Mouse (Mus musculus): Measurements from ENCODE around the gene Rcan2.

The Rcan2 gene

GRCm38 (mm10) chr17:43917143-43917542 is 116.0 kb downstream of the Rcan2 start:
- DNase-seq (ENCODE audit: low spot score), result no peak

GRCm38 (mm10) chr17:43929856-43930255 is 128.7 kb downstream of the Rcan2 start:
- no peak for DNase-seq (ENCODE audit: low spot score)

DNA sequence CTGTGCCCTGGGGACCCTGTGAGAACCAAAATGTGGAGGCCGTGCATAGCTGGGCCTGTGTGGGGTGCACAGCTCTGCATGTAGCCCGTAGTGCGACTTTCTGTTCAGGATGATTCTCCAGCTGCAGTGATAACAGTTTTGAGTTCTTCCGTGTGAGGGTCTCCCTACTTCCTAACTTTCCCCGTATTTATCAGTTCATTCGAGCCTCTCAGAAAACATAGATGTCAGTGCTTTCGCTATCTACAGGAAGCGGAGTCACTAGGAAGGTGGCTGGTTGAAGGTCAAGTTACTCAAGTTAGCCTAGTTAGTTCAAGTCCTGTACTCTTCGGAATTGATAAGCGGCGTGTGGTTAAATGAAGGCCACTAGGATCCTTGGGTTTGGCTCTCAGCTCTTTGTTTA is 130.6 kb downstream of the Rcan2 start:
- DNase-seq (ENCODE audit: low spot score), result no peak

DNA sequence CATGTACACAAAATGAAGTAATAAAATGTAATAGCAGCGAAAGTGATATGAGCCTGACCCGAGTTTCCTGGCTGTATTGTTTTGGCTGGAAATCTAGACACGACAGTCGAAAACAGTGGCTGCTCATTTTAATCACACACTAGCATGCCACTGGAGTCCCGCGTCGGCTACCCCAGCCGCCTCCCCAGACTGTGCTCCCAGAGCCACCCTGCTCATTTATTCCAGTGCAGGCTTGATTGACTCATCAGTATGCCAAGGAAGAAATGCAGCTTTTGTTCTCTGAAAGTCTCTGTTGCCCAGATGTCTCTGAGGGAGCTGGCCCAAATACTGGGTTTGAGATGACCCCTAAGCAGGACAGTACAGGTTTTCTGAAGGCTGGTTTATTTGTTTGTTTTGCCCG is 132.9 kb downstream of the Rcan2 start:
- DNase-seq (ENCODE audit: low spot score), result no peak

DNA sequence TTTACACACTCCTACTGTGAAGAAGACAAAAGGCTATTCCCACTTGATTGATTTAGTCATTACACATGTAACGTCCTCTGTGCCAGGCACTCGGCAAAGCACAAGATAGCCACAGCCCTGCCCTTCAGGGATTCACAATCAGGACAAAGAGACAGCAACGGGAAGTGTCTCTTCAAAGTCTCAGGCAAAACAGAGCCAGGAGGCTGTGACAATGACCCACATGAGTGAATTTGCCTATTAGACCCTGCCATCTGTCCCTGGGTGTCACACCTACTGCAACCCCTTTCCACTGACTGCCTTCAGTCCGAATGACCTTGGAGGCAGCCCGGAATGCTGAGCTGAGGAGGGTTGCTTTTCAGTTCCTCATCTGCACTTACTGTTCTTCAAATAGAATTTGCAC is 151.1 kb downstream of the Rcan2 start:
- no peak for DNase-seq (ENCODE audit: low spot score)

GRCm38 (mm10) chr17:43952661-43953534 is 151.7 kb downstream of the Rcan2 start:
- no peak for DNase-seq (ENCODE audit: low spot score)

GRCm38 (mm10) chr17:43953535-43953918 is 152.4 kb downstream of the Rcan2 start:
- DNase-seq (ENCODE audit: low spot score), result no peak

GRCm38 (mm10) chr17:43959797-43960196 is 158.6 kb downstream of the Rcan2 start:
- no peak for DNase-seq (ENCODE audit: low spot score)

DNA sequence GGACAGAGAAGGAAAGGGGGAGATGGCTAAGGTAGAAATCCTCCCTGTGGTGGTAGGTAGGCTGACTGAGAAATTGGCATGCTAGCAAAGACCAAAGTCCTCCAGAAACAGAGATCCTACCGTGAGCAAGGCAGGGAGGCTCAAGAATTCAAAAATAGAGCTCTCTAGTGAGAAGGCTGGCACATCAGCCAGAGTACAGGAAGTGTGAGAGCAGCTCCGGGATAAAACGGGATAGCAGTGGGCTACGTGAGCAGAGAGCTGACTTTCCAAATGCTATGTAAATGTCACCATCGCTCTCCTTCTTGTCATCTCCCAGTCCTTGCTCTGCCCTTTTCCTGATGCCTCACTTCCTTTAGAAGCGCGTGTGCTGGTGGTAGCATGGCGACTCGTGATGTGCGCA is 168.8 kb downstream of the Rcan2 start:
- DNase-seq (ENCODE audit: low spot score), result no peak

DNA sequence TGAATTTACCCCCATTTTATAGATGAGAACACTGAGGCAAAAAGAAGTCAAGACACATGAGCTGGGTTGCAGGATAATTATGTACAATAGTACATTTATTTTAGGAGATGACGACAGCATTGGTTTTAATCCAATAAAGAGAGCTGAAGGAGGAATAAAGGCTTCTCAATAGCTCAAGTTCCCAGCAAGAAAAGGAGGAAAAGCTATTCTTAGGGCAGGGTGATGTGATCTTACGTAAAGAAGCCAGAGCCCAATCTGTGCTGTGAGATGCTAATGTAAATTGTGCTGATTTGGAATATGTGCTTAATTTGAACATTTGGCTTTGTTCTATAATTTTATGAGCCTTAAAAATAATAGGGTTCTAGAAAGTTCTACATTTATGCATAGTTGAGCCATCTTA is 176.4 kb downstream of the Rcan2 start:
- DNase-seq (ENCODE audit: low spot score), result no peak

DNA sequence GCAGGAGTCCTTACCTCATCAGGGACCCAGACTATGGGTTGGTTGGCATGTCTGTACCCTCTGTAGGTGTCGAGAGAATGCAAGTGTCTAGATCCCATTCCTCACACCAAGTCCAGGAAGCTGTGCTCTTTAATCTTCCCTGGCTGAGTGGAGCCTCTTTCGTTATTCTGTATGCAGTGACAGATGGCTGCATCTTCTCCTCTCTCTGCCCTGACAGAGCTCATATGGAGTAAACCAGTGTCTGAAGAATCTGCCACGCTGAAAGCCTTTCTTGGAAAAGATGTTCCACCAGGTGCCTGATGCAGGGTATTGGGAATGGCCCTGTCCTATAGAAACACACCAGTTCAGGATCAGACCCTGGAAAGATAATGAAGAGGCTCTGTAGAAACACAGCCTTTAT is 178.8 kb downstream of the Rcan2 start:
- no peak for DNase-seq (ENCODE audit: low spot score)

DNA sequence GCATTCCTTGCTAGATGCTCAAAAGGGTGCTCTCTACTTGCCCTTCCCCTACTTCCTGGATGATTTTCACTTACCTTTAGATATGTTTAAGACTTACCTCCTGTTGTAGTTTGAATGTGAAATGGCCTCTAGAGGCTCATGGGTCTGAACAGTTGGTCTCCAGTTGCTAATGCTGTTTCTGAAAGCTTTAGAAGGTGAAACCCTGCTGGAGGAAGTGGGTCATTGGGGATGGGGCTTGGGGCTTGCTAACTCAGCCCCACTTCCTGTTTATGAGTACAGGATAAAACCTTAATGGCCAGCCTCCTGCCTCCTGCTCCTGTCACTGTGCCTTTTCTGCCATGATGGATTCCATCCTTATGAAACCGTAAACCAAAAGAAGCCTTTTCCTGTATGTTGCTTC is 181.4 kb downstream of the Rcan2 start:
- no peak for DNase-seq (ENCODE audit: low spot score)

- no peak for DNase-seq (ENCODE audit: low spot score)
Measured at GRCm38 (mm10) chr17:43989334-43989945, 188.3 kb downstream of the Rcan2 start.

DNA sequence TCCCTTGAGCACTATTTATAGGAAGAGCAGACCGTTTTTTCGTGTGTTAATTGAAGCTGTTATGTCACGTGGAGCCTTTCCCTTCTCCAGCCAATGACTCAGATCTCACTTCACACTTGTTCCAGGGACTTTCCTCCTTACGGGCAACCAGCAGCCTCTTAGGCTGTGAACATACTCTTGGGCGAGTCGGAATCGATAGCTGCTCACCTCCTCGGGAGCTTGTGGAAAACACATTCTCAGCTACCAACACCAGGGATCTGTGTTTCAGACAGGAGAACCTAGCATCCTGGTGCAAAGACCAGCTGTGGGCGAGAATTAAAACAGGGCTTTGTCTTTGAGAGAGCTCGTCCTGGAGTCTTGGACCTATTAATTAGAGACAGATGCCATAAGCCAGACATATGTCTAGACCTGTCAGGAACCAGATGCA is 189.8 kb downstream of the Rcan2 start:
- no peak for DNase-seq (ENCODE audit: low spot score)

DNA sequence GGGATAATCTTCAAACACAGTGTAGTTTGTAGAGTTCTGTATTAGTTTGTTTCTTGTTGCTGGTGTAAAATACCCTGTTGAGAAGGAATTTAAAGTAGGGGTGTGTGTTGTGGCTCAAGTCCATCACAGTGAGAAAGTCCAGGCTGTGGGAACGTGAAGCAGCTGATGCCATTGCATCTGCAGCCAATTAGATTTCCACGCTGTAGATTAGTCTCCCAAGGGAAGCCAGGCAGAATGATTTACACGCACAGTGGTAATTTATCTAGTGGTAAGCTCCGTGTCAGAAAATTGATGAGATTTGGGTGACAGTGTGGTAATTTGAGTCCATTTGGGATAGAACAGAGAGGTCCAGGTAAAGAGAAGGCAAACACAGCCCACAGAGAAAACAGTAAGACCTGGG is 192.9 kb downstream of the Rcan2 start:
- DNase-seq (ENCODE audit: low spot score), result no peak

DNA sequence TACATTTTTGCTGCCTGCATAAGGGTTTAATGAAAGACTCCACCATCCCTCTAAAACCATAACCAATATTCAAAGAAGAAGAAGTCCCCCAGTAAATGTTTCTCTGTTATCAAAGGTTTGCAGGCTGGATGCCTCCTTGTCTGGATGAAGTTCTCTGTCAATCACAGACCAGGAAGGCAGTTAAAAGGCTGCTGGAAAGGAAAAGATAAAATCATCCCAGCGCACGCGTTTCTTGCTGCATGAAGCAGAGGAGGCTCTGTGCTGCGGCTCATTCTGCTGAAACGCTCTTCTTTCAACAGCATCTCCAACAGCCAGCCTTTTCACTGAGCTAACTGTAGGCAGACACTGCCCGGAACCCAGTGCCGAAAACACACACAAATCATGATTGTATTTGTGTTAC is 196.4 kb downstream of the Rcan2 start:
- DNase-seq (ENCODE audit: low spot score), result no peak

DNA sequence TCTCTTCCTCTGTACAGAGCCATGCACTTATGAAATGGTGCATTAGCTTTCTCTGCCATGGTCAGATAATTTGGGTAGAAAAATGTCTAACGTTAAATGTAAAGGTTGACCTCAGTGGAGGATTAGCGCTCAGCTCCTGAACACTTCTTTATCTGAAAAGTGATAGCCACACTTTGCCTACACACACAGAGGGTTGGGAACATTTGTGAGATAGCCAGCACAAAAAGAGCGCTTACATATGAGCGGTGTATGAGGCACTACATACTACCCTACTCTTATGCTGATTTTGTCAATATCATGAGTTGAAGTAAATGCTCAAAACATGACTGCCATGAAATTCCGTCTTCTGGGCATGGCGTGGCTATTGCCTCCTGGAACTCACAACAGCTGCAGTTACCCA is 196.9 kb downstream of the Rcan2 start:
- DNase-seq (ENCODE audit: low spot score), result no peak

GRCm38 (mm10) chr17:44004401-44004800 is 203.2 kb downstream of the Rcan2 start:
- DNase-seq (ENCODE audit: low spot score), result no peak

DNA sequence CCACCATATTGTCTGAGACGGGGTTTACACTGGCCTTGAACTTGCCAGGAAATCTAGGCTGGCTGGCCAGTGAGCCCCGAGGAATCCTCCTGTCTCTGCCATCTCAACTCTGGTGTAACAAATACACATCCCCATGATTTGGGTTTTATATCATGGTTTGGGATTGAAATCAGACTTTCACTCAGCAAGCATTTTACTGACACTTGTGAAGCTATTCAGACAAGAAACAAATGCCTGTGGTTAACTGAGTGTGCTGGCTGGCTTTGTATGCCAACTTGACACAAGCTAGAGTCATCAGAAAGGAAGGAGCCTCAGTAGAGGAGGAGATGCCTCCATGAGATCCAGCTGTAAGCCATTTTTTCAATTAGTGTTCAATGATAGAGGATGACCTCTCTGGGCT is 206.3 kb downstream of the Rcan2 start:
- DNase-seq (ENCODE audit: low spot score), result no peak

- no peak for DNase-seq (ENCODE audit: low spot score)
Measured at GRCm38 (mm10) chr17:44011917-44012316, 210.8 kb downstream of the Rcan2 start.

- no peak for DNase-seq (ENCODE audit: low spot score)
Measured at GRCm38 (mm10) chr17:44013756-44014510, 212.8 kb downstream of the Rcan2 start.

DNA sequence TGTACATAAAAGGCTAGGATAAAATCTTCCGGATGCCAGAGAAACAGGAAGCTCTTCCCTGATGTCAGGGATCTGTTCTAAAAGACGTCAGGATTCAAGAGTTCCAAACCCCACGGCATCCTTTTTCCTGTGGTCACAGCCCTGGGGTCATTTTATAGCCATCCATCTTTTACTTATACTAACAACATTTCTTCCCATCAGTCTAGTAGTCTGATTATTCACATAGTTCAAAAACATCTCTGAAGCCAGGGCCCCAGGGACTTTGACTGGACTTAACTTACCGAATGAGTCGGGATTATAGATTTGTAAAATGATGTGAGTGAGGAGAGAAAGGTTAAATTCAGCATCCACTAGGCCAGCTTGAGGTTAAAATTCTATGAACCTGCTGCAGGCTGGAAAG is 215.2 kb downstream of the Rcan2 start:
- DNase-seq (ENCODE audit: low spot score), result no peak

DNA sequence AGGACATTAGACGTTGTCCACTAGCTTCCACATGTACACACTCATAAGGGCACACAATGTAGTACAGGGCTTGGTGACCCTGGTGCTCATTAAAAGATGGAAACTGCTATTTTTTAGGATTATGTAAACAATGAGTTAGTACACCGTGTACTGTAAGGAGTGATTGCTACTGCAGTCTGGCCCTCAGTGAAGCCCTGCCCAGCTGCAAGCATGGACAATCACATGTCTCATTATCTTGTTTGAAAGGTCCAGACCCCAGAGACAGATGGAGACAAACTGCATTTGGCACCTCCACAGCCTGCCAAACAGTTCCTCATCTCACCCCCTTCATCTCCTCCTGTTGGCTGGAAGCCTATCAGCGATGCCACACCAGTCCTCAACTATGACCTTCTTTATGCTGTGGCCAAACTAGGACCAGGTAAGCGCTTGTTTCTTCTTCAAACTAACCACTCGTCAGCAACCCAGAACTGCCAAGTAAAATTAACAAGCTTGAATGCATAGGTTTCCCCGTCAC is 219.6 kb downstream of the Rcan2 start:
- no peak for DNase-seq (ENCODE audit: low spot score)
